Mouse (Mus musculus) A20 (cell line): Measurements from ENCODE around the gene Cyb5r4.
"Not testable (repeated sequence)": the region's sequence is repeated elsewhere in the genome, so short reads cannot be mapped to it uniquely, and the experiment has no call there.

ENCODE experiments used
- DNase-seq: peaks from one replicate; pipeline ENCODE4 v3.0.0-alpha.2; 2011; ENCODE audit warnings: low read depth, low spot score

Gene Cyb5r4

GRCm38 (mm10) chr9:87021778-87022523 is at the start of gene Cyb5r4:
Cyb5r4 (plus strand) TSS chr9:87022014.
- peak; percentile 97 for DNase-seq

DNA sequence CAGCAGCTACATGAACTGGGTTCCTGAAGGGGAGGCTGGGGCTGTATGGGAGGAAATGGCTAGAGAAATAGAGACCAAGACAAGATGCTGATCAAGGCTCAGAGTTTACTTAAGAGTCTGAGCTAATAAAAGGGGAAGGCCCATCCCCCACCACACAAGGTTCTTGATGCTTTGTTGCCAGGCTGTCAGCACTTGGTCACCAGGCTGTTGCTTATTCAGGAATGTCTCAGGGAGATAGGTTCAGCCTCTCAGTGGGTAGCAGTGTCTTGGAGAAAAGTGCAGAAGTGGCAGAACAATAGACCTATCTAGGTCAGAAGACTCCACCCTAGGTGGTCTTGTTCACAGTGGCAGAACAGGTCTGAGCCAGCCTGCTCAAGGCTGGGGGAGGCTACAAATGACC is 49.3 kb upstream of the Cyb5r4 start:
- not testable (repeated sequence) for DNase-seq

- no peak for DNase-seq
Measured at GRCm38 (mm10) chr9:86973562-86973961, 48.3 kb upstream of the Cyb5r4 start.

GRCm38 (mm10) chr9:86976896-86977295 is 44.9 kb upstream of the Cyb5r4 start:
- DNase-seq = no peak

DNA sequence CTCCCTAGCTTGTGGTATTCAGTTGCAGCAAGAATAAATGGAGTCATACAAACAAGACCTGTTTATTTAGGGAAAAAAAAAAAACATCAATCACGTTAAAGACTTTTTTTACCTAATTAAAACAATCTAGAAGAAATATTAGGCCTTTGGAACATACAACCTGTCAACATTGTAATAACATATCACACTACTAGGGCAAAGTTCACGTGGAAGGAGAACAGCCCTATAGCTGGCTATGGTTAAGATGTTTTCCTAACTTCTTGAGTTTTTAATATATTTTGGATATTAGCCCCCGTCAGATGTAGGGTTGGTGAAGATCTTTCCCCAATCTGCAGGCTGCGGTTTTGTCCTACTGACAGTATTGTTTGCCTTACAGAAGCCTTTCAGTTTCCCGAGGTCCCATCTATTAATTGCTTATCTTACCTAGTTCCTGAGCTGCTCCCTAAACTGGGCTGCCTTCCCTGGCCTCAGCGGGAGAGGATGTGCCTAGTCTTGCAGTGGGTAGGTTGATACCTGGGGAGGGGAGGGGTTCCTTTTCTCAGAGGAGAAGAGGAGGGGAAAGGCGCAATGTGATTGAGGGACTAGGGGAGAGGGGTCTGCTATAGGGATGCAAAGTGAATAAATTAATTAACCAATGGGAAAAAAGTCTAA is 43.4 kb upstream of the Cyb5r4 start:
- DNase-seq = no peak

DNA sequence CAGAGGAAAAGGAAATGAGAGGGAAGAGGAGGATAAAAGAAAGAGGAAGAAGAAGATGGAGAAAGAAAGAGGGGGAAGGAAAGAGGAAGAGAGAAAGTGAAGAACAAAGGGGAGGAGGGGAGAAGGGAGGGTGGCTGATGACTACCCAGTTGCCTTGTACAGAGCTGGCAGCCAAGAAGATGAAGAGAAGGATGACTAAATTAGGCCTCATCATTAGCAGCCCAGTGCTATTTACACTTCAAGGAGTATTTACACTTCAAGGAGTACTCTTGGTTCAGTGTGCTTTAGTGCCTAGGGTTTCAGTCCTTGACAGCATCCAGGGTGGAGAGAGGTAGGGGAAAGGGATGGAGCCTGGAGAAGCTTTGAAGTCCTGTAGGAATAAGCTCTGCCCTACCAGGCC is 41.8 kb upstream of the Cyb5r4 start:
- no peak for DNase-seq

DNA sequence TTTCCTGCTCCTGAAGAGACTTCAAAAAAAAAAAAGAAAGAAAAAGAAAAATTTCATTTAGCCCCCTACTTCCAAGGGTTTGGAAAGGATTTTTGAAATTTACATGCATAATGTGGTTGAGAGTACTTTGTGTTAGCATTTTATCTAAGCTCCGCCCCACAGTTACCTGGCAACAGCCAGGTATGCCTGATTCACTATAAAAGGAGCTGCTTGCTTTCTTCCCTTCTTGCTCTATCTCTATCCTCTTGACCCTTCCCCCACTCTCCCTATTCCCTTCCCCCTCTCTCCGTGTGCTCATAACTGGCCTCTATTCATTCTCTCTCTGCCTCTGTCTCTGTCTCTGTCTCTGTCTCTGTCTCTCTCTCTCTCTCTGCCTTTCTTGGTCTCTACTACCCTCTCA is 40.9 kb upstream of the Cyb5r4 start:
- no peak for DNase-seq

DNA sequence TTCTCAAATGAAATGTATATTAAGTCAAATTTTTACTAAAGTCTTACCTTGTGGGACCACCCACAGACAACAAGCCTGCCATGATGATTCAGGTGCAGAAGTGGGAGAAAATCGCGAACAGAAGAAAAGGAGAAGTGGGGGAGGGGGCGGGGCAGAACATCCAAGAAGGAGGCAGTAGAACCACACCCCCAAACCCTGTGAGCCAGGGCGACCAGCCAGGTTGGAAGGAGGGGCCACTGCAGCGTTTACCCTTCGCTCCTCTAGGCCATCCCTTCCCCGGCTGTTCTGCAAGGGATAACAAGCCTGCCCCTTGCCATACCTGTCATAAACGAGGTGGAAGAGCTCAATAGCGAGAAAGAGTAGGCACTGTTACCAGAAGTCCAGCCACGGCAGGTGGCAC is 40.3 kb upstream of the Cyb5r4 start:
- DNase-seq = peak; percentile 4

DNA sequence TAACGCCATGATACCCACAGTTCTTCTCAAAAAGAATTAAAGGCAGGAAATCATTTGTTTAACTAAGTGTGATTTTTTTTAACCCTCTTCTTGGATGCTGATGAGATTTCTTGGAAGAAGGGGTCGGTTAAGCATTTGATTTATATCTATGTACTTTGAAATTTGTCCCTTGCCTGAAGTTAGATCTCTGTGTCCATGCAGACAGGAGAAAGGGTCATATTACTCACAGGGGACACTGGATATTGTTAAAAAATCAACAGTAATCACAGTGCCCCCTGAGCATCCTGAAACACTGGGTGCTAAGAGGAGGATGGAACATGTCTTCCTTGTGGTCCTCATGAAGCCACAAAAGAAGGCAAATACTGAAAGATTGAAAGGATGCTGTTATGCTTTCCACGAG is 37.2 kb upstream of the Cyb5r4 start:
- DNase-seq = no peak

DNA sequence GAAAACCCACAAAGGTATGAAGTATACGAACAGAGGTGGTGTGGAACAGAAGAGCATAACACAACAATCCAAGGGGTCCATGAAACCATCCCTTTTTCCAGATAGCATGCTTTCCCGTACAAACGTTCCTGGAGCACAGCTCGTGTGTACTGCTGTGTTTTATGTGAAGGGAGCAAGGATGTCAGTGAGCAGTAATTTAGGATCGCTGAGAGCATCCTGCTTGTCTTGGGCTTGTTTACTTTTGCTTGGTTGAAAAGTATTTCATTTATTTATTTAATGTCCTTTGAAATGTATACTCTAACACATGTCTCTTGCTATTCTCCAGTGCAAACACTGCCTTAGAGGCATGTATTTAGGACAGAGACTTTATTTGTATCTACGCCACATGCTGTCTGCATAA is 36.7 kb upstream of the Cyb5r4 start:
- no peak for DNase-seq

GRCm38 (mm10) chr9:86986703-86987296 is 35.0 kb upstream of the Cyb5r4 start:
- no peak for DNase-seq

GRCm38 (mm10) chr9:86989822-86990221 is 32.0 kb upstream of the Cyb5r4 start:
- DNase-seq = no peak

DNA sequence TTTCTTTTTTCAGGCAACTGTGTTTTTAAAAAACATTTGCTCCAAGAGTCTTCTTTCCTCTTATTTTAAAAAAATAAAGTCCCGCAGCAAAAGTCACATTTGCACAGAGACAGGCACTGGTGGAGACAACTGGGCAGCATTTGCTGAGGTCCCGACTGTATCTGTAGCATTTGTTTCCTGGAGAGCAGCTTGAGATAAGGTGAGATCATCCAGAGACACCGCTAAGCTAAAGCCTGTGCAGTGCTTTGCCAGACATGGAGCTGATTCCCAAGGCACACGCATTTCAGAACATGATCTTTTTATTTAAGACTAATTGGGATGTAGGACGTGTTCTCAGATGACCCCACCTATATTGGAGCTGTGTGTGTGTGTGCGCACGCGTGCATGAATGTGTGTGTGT is 30.1 kb upstream of the Cyb5r4 start:
- no peak for DNase-seq

DNA sequence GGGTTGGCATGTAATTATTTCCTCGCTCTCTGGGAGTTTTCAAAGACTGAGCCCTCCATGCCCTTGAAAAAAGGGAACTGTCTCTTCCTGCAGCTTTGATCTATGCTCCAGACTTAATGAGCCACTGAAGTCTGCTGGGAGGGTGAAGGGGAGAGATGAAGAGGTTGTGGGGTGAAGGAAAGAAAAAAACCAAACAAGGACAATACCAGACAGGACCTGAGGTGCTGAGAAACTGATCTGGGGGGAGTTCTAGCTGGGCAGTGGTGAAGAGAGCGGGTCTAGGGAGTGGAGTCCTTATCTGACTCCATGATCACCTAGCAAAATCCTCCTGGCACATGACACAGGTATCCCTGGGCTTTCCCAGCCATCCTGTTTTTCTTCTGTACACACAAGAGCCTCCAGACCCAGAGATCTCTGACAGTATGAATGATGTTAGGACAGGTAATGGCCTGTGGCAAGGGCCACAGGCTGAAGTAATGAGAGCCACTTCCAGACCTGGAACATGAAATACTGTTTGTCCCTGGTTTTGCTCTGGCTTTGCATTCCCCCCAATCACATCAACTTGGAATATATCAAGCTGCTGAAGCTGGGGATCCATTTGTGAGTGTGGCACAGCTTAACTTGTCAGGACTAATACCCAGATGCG is 24.6 kb upstream of the Cyb5r4 start:
- no peak for DNase-seq

- DNase-seq = no peak
Measured at GRCm38 (mm10) chr9:86999956-87000582, 21.7 kb upstream of the Cyb5r4 start.

- no peak for DNase-seq
Measured at GRCm38 (mm10) chr9:87004701-87005434, 16.9 kb upstream of the Cyb5r4 start.

- DNase-seq = no peak
Measured at GRCm38 (mm10) chr9:87005435-87005779, 16.4 kb upstream of the Cyb5r4 start.

DNA sequence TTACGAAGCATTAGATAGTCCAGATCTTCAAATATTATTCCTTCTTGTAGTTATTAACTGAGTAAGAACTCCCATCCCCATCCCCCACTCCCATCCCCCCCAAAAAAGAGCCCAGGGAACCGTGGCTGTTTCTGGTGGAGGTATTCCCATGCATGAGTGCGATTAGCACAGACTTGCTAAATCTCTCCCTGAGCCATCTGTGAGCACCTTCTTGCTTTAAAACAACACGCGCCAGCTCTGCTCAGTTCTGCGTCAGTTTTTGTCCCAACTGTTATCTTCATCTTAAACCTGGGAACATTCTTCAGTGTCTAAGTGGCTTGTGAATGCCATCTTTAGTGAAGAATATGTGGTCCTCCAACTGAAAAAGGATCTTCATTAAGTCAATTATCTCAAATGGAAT is 13.3 kb upstream of the Cyb5r4 start:
- DNase-seq = no peak

DNA sequence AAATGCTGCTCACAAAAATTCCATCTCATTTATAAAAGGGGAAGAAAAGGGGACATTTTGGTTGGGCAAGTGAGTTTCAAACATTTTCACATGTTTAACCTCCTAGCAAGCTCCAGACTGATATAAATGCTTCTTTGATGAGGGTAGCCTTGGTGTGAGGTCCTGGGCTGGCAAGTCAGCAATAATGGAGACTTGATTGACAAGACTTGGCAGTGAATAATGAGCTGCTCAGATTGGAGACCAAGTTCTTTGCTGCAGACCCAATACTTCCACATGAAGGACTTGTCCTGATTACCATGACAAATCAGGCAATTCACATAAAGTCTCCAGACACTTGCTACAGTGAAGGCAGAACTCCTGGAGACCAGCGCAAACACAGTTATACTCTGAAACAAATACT is 12.9 kb upstream of the Cyb5r4 start:
- DNase-seq = no peak

DNA sequence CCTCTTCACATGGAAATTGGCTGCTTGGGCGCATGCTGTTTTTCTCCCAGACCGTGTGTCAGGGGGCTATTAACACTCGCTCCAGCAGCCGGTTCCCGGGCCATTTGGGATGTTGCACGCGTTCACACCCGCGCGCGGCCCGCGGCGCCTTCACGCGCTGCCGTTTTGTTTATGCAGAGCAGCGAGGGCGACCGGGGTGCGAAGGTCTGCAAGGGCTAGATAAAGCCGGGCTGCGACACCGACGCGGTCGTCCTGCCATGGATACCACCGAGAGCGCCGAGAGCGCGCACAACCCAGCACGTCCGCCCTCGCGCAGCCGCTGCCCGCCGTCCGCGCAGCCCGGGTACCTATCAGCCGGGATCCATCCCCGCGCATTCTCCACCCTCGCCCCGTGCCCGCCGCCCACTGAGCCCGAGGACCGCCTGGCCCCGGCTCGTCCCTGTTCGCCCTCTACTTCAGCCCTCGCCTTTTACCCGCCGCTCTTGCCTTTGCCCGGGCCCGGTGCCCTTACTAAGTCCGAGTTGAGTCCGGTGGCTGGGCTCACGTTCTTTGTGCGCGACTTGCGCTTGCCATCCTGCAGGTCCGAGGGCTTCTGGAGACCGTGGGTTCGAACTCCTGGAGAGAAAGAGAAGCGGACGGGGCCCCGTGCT is 6.4 kb upstream of the Cyb5r4 start, which contains the start of gene Ripply2:
Gene Ripply2, plus strand, starts transcription at position 250 of the 650 bp plus-strand sequence.
- no peak for DNase-seq

DNA sequence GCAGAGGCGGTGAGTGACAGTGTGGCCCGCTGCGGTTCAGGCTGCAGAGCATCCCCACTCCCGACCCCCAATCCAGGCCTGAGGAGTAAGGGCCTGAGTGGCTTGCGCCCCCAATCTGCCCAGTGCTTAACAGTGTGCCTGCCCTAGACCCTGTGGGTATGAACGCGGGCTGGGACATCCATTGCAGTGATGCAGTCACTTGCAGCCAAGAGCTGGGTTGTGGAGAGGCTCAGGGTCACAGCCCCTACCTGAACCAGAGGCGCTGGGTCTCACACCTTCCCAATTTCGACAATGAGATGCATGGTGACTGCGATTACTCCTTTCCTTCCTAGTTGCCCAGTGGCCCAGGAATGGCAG is 5.9 kb upstream of the Cyb5r4 start:
- no peak for DNase-seq
